Mouse (Mus musculus): ENCODE results near the gene Syk.

The Syk gene

GRCm38 (mm10) chr13:52600015-52600643 lies 17.2 kb downstream of the Syk start:
- no peak for DNase-seq (ENCODE audit: low spot score in 2 of 2)

GRCm38 (mm10) chr13:52602752-52603151 lies 19.8 kb downstream of the Syk start:
- DNase-seq (ENCODE audit: low spot score in 2 of 2) = no peak

- DNase-seq (ENCODE audit: low spot score in 2 of 2) = peak; percentile 4 to 7
Measured at GRCm38 (mm10) chr13:52603704-52604349, 20.9 kb downstream of the Syk start.

- no peak for DNase-seq (ENCODE audit: low spot score in 2 of 2)
Measured at GRCm38 (mm10) chr13:52605006-52605405, 22.0 kb downstream of the Syk start.

GRCm38 (mm10) chr13:52605911-52606310 lies 22.9 kb downstream of the Syk start:
- no peak for DNase-seq (ENCODE audit: low spot score in 2 of 2)

- DNase-seq (ENCODE audit: low spot score in 2 of 2) = no peak
Measured at GRCm38 (mm10) chr13:52606656-52607275, 23.8 kb downstream of the Syk start.

- no peak for DNase-seq (ENCODE audit: low spot score in 2 of 2)
Measured at GRCm38 (mm10) chr13:52607964-52608363, 25.0 kb downstream of the Syk start.

GRCm38 (mm10) chr13:52610463-52610862 lies 27.5 kb downstream of the Syk start:
- DNase-seq (ENCODE audit: low spot score in 2 of 2) = no peak

- no peak for DNase-seq (ENCODE audit: low spot score in 2 of 2)
Measured at GRCm38 (mm10) chr13:52613266-52613665, 30.3 kb downstream of the Syk start.

- no peak for DNase-seq (ENCODE audit: low spot score in 2 of 2)
Measured at GRCm38 (mm10) chr13:52615085-52615484, 32.1 kb downstream of the Syk start.

GRCm38 (mm10) chr13:52617096-52617714 lies 34.2 kb downstream of the Syk start:
- no peak for DNase-seq (ENCODE audit: low spot score in 2 of 2)

GRCm38 (mm10) chr13:52618592-52618991 lies 35.6 kb downstream of the Syk start:
- DNase-seq (ENCODE audit: low spot score in 2 of 2) = no peak

- DNase-seq (ENCODE audit: low spot score in 2 of 2) = no peak
Measured at GRCm38 (mm10) chr13:52619482-52619881, 36.5 kb downstream of the Syk start.

- DNase-seq (ENCODE audit: low spot score in 2 of 2) = peak; percentile 76 to 79
Measured at GRCm38 (mm10) chr13:52624038-52624437, 41.1 kb downstream of the Syk start.

GRCm38 (mm10) chr13:52628602-52629001 lies 45.6 kb downstream of the Syk start:
- peak; percentile 39 to 63 for DNase-seq (ENCODE audit: low spot score in 2 of 2)

- DNase-seq (ENCODE audit: low spot score in 2 of 2) = no peak
Measured at GRCm38 (mm10) chr13:52631624-52632023, 48.7 kb downstream of the Syk start.

- DNase-seq (ENCODE audit: low spot score in 2 of 2) = no peak
Measured at GRCm38 (mm10) chr13:52635484-52635883, 52.5 kb downstream of the Syk start.

GRCm38 (mm10) chr13:52636176-52636748 lies 53.3 kb downstream of the Syk start:
- no peak for DNase-seq (ENCODE audit: low spot score in 2 of 2)

GRCm38 (mm10) chr13:52646566-52646965 lies 63.6 kb downstream of the Syk start:
- no peak for DNase-seq (ENCODE audit: low spot score in 2 of 2)

GRCm38 (mm10) chr13:52647996-52648712 lies 65.2 kb downstream of the Syk start:
- DNase-seq (ENCODE audit: low spot score in 2 of 2) = no peak

- DNase-seq (ENCODE audit: low spot score in 2 of 2) = no peak
Measured at GRCm38 (mm10) chr13:52649791-52650418, 66.9 kb downstream of the Syk start.

Measured in frontal cortex, postnatal 36 days (tissue).